Mouse (Mus musculus) G1E-ER4 (cell line): Measurements from ENCODE around the gene Col6a6. TPM values are rescaled to one million over a fixed set of nuclear protein-coding genes. Genes with fewer than 3 reads are reported as not detected.

Experiments used
- GATA1 ChIP-seq: IDR thresholded peaks from one replicate; pipeline ENCODE4 v1.8.0; 2012; ENCODE audit warnings: low read length, inconsistent platforms
- polyA plus RNA-seq: library from polyadenylated mRNA; stranded (reverse); fragments of >175 nt; gene quantifications from 2 replicates; pipeline ENCODE4 v1.2.3, GENCODE M21; 2012

Gene Col6a6
- polyA plus RNA-seq, 1 experiment = not detected

DNA sequence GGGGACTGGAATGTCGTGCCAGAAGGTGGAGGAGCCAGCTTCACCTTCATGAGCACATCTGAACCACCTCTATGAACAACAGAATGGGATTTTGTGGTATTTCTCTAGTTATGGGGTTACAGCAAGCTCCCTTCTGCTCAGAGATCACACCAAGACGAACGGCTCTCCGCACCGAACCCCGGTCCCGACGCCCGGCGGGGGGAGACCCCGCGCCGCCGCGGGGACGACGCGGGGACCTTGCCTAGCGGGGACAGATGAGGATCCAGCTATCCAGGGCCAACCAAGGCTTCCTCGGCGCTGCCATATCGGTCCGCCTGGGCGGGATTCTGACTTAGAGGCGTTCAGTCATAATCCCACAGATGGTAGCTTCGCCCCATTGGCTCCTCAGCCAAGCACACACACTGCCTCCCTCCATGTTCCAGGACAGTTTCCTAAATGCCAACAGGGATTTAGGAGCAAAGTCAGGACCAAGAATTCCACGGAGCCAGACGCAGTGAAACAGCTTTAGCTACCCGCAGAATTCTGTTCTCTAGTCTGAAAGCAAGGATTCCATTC, 8.7 kb downstream of the Col6a6 start:
- TF ChIP-seq GATA1 = no peak

DNA sequence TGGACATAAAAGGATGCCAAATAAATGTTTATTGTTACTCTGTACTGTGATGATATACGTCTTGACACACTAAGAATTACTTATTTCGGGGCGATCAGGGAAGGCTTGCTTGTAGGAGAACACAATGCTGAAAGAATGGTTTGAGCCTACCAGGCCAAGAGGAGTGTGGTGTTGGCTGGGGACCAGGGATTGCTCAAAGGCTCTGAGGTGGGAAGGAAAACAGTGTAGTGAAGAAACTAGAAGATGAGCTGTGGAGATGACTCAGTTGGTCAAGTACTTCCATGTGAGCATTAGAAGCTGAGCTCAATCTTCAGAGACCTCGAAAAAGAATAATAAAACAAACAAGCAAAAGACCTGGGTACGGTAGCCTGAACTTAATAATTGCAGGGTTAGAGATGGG, 13.5 kb downstream of the Col6a6 start:
- no peak for TF ChIP-seq GATA1

DNA sequence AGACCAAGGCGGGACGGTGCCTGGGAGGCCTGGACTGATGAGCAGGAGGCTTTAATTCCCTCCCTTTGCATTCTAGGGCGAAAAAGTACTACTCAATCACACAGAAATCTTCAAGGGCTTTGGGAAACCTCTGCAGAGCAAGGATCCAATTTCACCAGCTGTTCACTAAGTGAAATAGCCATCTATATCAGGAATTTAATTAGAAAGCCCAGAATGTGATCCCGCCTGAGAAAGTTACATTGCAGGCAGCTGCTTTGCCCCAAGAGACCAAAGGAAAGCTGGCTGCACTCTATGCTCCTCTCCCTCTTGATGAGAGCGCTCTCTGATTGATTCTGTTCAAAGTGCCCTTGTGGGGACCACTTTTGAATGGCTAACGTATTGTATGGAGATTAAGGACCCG, 16.5 kb downstream of the Col6a6 start:
- no peak for TF ChIP-seq GATA1

DNA sequence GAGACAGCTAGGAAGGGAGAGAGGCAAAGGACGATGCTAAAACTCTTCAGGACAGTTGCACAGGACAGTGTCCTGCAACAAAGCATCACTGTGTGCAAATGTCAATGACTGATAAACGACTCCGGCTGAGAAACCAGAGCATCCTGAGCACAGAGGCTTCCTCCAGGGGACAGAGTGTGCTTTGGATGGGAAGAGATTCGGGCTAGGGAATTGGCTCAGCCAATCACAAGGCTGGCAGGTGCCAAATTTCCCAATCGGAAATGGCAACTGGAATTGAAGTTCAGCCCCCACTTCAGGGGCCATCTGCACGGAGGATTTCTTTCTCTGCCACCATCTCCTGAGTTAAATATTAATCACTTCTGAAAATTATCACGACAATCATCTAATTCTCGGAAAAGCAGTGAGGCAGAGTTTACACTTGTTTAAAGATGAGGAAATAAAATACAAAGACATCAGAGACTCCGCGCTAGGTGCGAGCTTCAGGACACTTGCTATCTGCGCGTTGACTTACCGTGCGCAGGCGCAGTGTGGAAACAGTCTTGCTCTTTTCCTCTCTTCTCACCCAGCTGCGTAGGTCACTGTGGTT, 18.9 kb downstream of the Col6a6 start:
- TF ChIP-seq GATA1 = no peak

DNA sequence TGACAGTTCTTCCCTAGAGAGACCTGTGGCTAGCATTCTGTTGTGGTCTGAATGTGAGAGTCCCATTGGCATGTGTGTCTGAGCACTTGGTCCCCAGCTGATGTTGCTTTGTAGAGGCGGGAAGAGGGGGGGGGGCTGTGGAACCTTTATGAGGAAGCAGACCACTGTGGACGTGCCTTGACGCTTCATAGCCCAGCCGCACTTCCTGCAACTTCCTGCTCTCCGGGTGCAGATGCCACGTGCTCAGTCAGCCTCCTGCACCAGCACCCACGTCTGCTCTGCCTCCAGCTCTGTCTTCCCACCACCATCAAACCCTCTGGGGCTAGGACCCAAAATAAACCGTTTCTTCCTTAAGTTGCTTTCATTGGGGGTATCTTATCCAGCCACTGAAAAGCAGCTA, 24.5 kb downstream of the Col6a6 start:
- TF ChIP-seq GATA1 = no peak

DNA sequence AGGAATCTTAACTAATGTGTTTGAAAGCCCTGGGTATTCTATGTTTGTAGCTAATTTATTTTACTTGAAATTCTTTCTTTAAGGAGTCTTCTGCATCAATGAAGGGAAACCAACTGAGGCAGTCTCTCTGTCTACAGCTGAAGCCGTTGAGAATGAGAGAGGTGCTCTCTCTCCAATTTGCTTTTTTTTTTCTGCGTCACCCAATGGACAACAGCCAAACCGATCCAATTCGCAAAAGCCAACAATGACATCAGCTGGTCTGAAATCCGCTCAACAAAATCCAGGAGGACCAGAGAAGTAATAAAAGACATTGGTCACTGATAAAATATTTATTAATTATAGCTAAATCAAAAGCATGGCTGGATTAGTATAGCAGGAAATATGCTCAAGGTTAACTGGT, 26.5 kb downstream of the Col6a6 start:
- no peak for TF ChIP-seq GATA1

DNA sequence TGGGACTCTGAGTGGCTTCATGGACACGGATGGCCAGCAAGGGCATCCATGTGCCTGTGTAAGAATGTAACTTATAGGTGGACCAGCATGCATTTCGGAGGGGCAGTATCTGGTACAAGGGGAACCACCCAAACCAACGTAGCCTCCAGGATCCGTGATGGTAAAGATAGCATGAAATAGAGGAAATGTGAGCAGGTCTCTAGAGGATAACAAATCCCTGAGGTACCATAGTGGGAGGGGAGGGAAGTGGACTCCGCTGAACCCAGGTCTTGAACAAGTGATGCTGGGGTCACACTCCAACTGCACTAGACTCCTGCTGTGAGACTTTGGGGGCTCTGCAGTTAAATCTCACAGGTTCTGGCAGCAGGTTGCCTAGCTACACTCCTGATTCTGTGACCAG, 27.7 kb downstream of the Col6a6 start:
- TF ChIP-seq GATA1 = no peak

DNA sequence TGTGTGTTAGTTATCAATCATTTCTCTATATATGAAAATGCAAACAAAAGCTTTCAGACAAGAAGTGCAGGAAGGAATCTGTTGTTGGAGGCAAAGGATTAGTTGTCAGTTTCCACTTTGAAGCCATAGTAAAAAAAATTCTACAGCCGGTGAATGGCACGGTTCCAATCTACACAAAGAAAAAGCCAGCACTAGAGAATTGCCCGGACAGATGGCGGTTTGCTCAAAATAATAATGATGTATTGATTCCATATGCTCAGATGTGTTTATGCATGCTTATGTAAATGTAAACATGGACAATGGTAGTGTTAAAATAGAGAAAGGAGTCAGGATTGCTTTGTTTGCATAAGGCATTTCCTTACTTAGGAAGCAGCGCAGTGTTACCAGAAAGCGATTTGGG, 31.8 kb downstream of the Col6a6 start:
- no peak for TF ChIP-seq GATA1

DNA sequence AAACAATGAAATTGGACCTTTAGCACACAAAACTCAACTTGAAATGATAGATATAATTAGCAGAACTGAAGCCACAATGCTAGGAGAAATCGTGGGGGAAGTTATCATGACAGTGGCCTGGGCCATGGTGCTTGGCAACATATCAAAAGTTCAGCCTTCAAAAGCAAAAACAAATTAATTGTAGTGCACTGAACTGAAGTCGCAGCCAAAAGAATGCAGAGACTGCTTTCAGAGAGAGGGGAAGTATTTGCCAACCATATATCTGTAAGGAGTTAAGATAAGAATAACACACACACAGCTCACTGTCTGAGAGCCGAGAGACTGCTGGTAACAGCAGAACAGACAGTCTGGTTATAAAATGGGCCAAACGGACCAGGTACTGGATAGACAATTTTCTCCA, 33.0 kb downstream of the Col6a6 start:
- TF ChIP-seq GATA1 = no peak

DNA sequence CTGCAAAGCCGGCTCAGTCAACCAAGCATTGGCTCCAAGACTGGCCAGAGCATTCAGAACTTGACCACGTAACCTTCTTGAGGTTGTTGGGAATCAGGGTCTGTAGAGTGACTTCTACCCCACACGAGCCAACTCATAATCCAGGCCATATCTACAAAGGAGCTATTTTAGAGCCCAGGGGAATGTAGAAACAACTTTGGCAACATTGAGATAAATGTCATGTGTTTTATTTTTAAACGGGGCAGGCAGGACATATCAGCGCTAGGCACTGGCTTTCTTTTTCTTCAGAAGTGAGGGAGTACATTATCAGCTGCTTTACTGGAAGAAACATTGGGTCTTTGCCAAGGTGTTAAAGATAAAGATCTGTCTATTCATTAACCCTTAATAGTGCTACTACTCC, 36.1 kb downstream of the Col6a6 start:
- no peak for TF ChIP-seq GATA1

DNA sequence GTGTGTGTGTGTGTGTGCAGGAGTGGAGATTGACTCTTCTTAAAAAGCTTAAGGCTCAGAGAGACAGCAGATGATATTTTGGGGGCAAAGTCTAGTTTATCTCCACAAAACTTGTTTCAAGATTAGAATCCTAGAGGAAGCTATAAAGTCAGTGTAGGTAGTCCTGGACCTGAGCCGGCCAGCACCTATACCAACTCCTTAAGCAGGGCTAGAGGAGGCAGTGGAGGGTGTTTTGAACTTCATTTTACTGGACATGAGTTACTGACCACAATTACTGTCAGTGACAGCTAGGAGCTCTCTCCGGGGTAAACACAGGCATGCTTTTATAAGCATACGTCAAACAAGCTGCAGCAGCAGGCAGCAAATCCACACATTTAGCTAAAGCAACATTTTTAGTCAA, 39.8 kb downstream of the Col6a6 start:
- TF ChIP-seq GATA1 = no peak

DNA sequence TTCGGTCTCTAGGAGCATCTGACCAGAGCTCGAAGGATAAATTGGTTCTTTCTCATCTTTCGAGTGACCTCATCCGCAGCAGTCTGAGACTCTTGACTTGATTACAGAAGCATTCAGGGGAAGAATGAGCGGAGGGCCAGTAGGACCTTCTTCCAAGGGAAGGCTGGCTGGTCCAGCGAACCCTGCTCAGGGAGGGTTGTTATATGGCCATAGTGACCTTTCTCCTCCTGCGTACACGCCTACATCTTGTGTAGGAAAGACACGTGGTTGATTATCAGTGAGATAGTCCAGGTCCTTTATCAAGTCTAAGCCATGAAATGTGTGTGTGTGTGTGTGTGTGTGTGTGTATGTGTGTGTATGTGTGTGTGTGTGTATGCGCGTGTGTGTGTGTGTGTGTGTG, 40.2 kb downstream of the Col6a6 start:
- TF ChIP-seq GATA1 = no peak

DNA sequence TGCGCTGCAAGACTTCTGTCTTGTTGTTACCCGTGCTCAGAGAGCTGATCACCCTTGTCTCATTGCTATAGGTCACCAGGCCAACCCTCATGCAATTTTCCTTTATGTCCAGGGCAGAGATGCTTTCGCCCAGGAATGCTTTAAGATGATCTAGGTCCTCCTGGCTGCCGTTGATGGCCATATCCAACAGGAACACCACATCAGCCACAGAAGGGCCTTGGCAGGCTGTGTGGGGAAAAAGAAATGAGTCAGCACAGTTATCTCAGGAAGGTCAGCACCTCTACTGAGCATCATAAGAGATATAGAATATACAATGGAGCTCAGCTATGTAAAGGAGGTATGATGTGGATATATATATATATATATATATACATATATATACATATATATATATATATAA, 43.9 kb downstream of the Col6a6 start:
- TF ChIP-seq GATA1 = no peak

DNA sequence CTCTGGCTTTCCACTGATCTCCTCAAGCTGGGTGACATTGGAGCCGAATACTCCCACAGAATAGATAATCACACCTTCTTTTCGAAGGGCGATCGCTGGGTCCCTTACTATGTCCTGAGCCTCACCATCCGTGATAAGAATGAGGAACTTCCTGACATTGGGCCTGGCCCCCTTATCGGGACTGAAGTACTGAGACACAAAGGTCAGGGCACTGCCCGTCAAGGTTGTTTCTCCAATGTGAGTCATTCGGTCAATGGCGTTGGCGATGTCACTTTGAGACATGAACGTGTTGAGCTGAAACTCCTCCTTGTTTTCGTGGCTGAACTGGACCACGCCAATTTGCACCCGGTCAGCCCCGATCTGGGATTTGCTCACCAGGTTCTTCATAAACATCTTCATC, 47.3 kb downstream of the Col6a6 start:
- TF ChIP-seq GATA1 = no peak

DNA sequence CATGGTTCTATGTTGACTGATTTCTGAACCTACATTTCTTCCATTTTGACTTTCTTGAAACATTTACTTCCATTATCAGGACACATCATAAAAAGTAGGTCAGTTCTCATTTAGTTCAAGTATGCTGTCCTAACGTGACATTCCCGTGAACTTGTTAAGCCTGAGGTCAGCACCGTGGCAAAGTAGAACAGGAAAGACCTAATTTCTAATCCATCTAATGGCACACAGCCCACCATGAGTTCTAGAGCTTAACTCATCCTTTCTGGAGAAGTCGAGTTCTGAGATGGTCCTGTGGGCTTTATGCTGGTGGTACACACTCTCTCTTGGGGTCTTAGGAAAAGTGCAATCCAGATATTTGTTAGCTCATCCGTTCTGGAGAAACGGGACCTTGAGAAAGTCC, 49.2 kb downstream of the Col6a6 start:
- no peak for TF ChIP-seq GATA1

DNA sequence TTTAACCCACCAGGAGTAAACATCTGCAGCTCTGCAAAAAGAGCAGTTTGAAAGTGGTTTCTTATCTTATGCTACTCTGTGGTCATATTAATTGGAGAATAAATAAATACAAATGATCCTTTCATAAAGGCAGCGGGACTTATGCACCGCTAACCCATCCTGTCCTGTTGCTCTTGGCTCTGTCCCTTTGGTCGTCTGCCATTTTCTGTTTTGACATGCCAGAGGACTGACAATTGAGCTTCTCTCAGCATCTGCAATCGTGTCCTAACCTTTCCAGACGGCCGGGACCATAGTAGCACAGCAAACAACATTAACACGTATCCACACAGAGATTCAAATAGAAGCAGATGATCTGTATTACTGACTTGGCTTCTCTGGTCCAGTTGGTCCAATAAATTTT, 53.1 kb downstream of the Col6a6 start:
- TF ChIP-seq GATA1 = no peak

DNA sequence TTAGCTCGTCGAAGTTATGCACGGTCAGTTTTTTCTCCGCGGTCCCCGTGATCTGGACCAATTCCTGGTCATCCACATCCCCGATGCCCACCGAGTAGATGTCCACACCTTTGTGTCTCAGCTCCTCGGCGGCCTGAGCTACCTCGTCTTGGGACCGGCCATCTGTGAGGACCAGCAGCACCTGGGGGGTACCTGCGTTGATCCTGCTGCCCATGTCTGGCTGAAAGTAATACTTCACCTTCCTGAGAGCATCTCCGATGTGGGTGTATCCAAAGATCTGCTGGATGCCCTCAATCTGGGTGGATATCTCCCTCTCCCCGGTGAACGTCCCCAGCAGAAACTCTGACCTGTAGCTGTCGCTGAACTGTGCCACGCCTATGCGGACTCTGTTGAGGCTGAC, 53.6 kb downstream of the Col6a6 start:
- no peak for TF ChIP-seq GATA1

DNA sequence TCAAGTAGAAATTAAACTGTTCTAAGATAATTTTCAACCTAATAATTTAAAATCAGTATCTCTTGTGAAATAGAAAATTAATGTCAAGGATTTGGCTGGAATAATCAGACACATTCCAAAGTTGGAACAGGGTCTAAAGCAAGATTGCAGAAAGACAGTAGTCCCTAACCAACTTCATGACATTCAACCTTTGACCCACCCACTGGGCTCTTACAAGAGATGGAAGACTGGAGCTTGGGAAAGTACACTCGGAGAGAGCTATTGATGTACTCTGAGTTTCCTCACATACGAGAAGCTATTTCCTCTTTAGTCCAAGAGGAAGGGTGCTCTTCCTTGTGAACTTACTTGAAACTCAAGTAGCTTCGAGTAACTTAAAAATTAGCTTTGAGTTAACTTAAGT, 56.6 kb downstream of the Col6a6 start:
- TF ChIP-seq GATA1 = no peak
